Mouse (Mus musculus) erythroblast, embryonic 14.5 days (primary cell): Measurements from ENCODE around the gene Smg5. TPM values are rescaled to one million over a fixed set of nuclear protein-coding genes. Genes with fewer than 3 reads are reported as not detected.
"Not testable (repeated sequence)": the region's sequence is repeated elsewhere in the genome, so short reads cannot be mapped to it uniquely, and the experiment has no call there.

Source experiments
- H3K27me3 ChIP-seq: 2 replicates; pipeline ENCODE4 v1.6.1; 2012; ENCODE audit warnings: inconsistent platforms; ENCODE audit not compliant: control insufficient read depth
- H3K36me3 ChIP-seq: 2 replicates; pipeline ENCODE4 v1.6.1; 2012; ENCODE audit warnings: mild to moderate bottlenecking, inconsistent platforms; ENCODE audit not compliant: control insufficient read depth
- H3K4me1 ChIP-seq: 2 replicates; pipeline ENCODE4 v1.6.1; 2012; ENCODE audit warnings: inconsistent platforms; ENCODE audit not compliant: control insufficient read depth
- H3K4me3 ChIP-seq: replicated peaks from 2 replicates; pipeline ENCODE3; 2012; ENCODE audit warnings: moderate library complexity, mild to moderate bottlenecking, inconsistent platforms
- H3K9me3 ChIP-seq: 2 replicates; pipeline ENCODE4 v1.6.1; 2012; ENCODE audit warnings: low read length, inconsistent platforms, mixed read lengths; ENCODE audit not compliant: control insufficient read depth
- TAL1 ChIP-seq: IDR thresholded peaks from 3 replicates; pipeline ENCODE4 v1.6.1; 2012; ENCODE audit warnings: low read length, inconsistent platforms, mixed read lengths
- polyA plus RNA-seq: library from polyadenylated mRNA; stranded (reverse); fragments of >175 nt; gene quantifications from 2 replicates; pipeline ENCODE4 v1.2.3, GENCODE M21; 2012

The Smg5 gene
- polyA plus RNA-seq, 1 experiment: 16.0 TPM

- no peak for TF ChIP-seq TAL1
- Histone ChIP-seq H3K4me3 (peak overlapping the region; percentile 69), H3K27me3 (peaks cover 27% of the 10 kb centered on the region), H3K9me3 (peaks cover 25% of the 10 kb centered on the region), H3K36me3 (peaks cover 41% of the 10 kb centered on the region), H3K4me1 (peaks cover 64% of the 10 kb centered on the region)
These were observed 29.8 kb downstream of the Smg5 start for GRCm38 (mm10) chr3:88365705-88366361.

- Histone ChIP-seq H3K4me1 (peaks cover 53% of the 10 kb centered on the region), H3K9me3 (peaks cover 35% of the 10 kb centered on the region), H3K36me3 (peaks cover 30% of the 10 kb centered on the region), H3K27me3 (peaks cover 27% of the 10 kb centered on the region)
- not testable (repeated sequence) for H3K4me3 ChIP-seq
These were observed 30.9 kb downstream of the Smg5 start for GRCm38 (mm10) chr3:88366830-88367428.

- peaks cover 24% of the 10 kb centered on the region for H3K36me3 ChIP-seq
- H3K27me3 ChIP-seq: peaks cover 27% of the 10 kb centered on the region
- H3K4me1 ChIP-seq: peaks cover 48% of the 10 kb centered on the region
- peaks cover 35% of the 10 kb centered on the region for H3K9me3 ChIP-seq
- H3K4me3 ChIP-seq: not testable (repeated sequence)
These were observed 31.5 kb downstream of the Smg5 start for GRCm38 (mm10) chr3:88367517-88367916.

GRCm38 (mm10) chr3:88368511-88368910 lies 32.5 kb downstream of the Smg5 start:
- Histone ChIP-seq H3K9me3 (peaks cover 35% of the 10 kb centered on the region), H3K27me3 (peaks cover 30% of the 10 kb centered on the region), H3K4me1 (peaks cover 38% of the 10 kb centered on the region), H3K36me3 (peaks cover 15% of the 10 kb centered on the region)
- not testable (repeated sequence) for H3K4me3 ChIP-seq

- not testable (repeated sequence) for H3K4me3 ChIP-seq, H3K36me3 ChIP-seq
- peaks cover 30% of the 10 kb centered on the region for H3K9me3 ChIP-seq
- H3K4me1 ChIP-seq: peaks cover 13% of the 10 kb centered on the region
- peaks cover 11% of the 10 kb centered on the region for H3K27me3 ChIP-seq
These were observed 36.6 kb downstream of the Smg5 start, which contains the start of gene Bglap3 for GRCm38 (mm10) chr3:88372643-88373042. Gene Bglap3 (minus strand): TSS chr3:88372743.

GRCm38 (mm10) chr3:88375750-88376626 lies 39.9 kb downstream of the Smg5 start:
- peaks cover 10% of the 10 kb centered on the region for H3K4me1 ChIP-seq
- not testable (repeated sequence) for H3K4me3 ChIP-seq, H3K36me3 ChIP-seq, H3K9me3 ChIP-seq
- H3K27me3 ChIP-seq: peaks cover 12% of the 10 kb centered on the region

- H3K36me3 ChIP-seq, H3K4me3 ChIP-seq, H3K9me3 ChIP-seq: not testable (repeated sequence)
- H3K4me1 ChIP-seq: peaks cover 14% of the 10 kb centered on the region
- peaks cover 14% of the 10 kb centered on the region for H3K27me3 ChIP-seq
These were observed 40.6 kb downstream of the Smg5 start for GRCm38 (mm10) chr3:88376644-88377043.

- not testable (repeated sequence) for H3K4me3 ChIP-seq, H3K9me3 ChIP-seq, H3K36me3 ChIP-seq
- peaks cover 12% of the 10 kb centered on the region for H3K27me3 ChIP-seq
- peaks cover 17% of the 10 kb centered on the region for H3K4me1 ChIP-seq
These were observed 42.5 kb downstream of the Smg5 start, which contains the start of gene Bglap2 for GRCm38 (mm10) chr3:88378599-88378998. Gene Bglap2 (minus strand): TSS chr3:88378699.

GRCm38 (mm10) chr3:88381389-88382315 lies 45.6 kb downstream of the Smg5 start:
- H3K27me3 ChIP-seq, H3K9me3 ChIP-seq, H3K36me3 ChIP-seq, H3K4me1 ChIP-seq, H3K4me3 ChIP-seq: not testable (repeated sequence)

- H3K4me1 ChIP-seq, H3K9me3 ChIP-seq, H3K4me3 ChIP-seq, H3K36me3 ChIP-seq, H3K27me3 ChIP-seq: not testable (repeated sequence)
These were observed 46.3 kb downstream of the Smg5 start for GRCm38 (mm10) chr3:88382383-88382782.
